In genomic region chr3:38327286-38327685, GRCm38 (mm10) we compare ENCODE assay signal across 13 mouse cellular contexts.
DNase-seq lines count a peak whose midpoint lies in the region; ATAC-seq lines count a peak whose summit lies in the region.
"Had no signal": no experiment of that assay in that cellular context is flagged by ENCODE, and none has a peak within 500 bp of the region (broad histone marks: within the 10 kb centered on the region; RNA-seq: fewer than 3 reads in every experiment).

No protein-coding gene starts in this region.

- DNase-seq in frontal cortex, adult 2 months (ENCODE audit: extremely low spot score in 1 of 2, low spot score in 1 of 2), result peak; percentile 14 to 62
- no peak for DNase-seq in frontal cortex, postnatal 10 days (ENCODE audit: low spot score in 2 of 2)
- DNase-seq in right cerebral cortex, adult 18-20 months, result peak; percentile 44
- DNase-seq in right cerebral cortex, postnatal 4 days, result no peak
- DNase-seq in right cerebral cortex, postnatal 25 days, result peak; percentile 17
- DNase-seq in ovary, adult 18-20 months (ENCODE audit: low spot score), result no peak
- DNase-seq: adrenal gland, postnatal 14 days; cerebellum, postnatal 10 days; gastrocnemius, adult 2 months; gastrocnemius, postnatal 25 days had no signal

- no peak for ATAC-seq in inflammation-experienced regulatory T-cells, adult 6 months
- ATAC-seq: activated CD4-positive, CD25-positive, alpha-beta regulatory T cell, adult 4 months; forebrain, embryonic 14.5 days had no signal

Comparison
In these comparisons a context has a peak if more than half of its experiments do, and no peak if none do; other contexts are left out.
1. DNase-seq: peak in frontal cortex, adult 2 months (2 of 2), right cerebral cortex, adult 18-20 months (single experiment) and right cerebral cortex, postnatal 25 days (single experiment); none in frontal cortex, postnatal 10 days (0 of 2), right cerebral cortex, postnatal 4 days (single experiment) and ovary, adult 18-20 months (single experiment).